Mouse (Mus musculus) G1E (cell line): Measurements from ENCODE around the gene Tubg2. TPM values are rescaled to one million over a fixed set of nuclear protein-coding genes. Genes with fewer than 3 reads are reported as not detected.

ENCODE experiments used
- ATAC-seq: 2 replicates; pipeline ENCODE4 v1.8.0; 2016; ENCODE audit warnings: mild to moderate bottlenecking; ENCODE audit not compliant: insufficient number of reproducible peaks, poor library complexity, low FRiP score, severe bottlenecking; ENCODE audit errors: extremely low read depth
- DNase-seq: peaks from one replicate; pipeline ENCODE4 v3.0.0; 2012; ENCODE audit warnings: low spot score
- H3K27me3 ChIP-seq: 2 replicates; pipeline ENCODE4 v1.6.1; 2012; ENCODE audit warnings: mild to moderate bottlenecking, low read length, inconsistent platforms; ENCODE audit not compliant: insufficient read depth
- H3K36me3 ChIP-seq: replicated peaks from 2 replicates; pipeline ENCODE3; 2012; ENCODE audit warnings: mild to moderate bottlenecking, inconsistent platforms
- H3K4me1 ChIP-seq: 2 replicates; pipeline ENCODE4 v1.6.1; 2012; ENCODE audit warnings: low read depth, low read length, inconsistent platforms, mixed read lengths; ENCODE audit not compliant: insufficient read depth
- H3K4me3 ChIP-seq: 2 replicates; pipeline ENCODE4 v1.5.1; 2012; ENCODE audit warnings: low read depth, mild to moderate bottlenecking, inconsistent platforms, low read length, moderate library complexity, mixed read lengths
- H3K9me3 ChIP-seq: replicated peaks from 2 replicates; pipeline ENCODE4 v1.6.1; 2012; ENCODE audit warnings: inconsistent platforms
- CTCF ChIP-seq: IDR thresholded peaks from 2 replicates; pipeline ENCODE4 v1.5.1; 2012; ENCODE audit warnings: low read depth, low read length, inconsistent platforms, mixed read lengths
- GATA1 ChIP-seq: IDR thresholded peaks from 2 replicates; pipeline ENCODE4 v1.6.1; 2012; ENCODE audit warnings: borderline replicate concordance, low read length, inconsistent platforms, mixed read lengths
- GATA2 ChIP-seq: IDR thresholded peaks from 2 replicates; pipeline ENCODE4 v1.6.1; 2012; ENCODE audit warnings: low read depth, low read length, inconsistent platforms, borderline replicate concordance
- POLR2AphosphoS5 ChIP-seq: IDR thresholded peaks from 2 replicates; pipeline ENCODE4 v1.6.1; 2012; ENCODE audit warnings: low read depth, low read length, inconsistent platforms; ENCODE audit not compliant: insufficient replicate concordance
- TAL1 ChIP-seq: conservative IDR thresholded peaks from 2 replicates; pipeline ENCODE4 v1.6.1; 2012; ENCODE audit warnings: low read depth, low read length, inconsistent platforms, mixed read lengths
- polyA plus RNA-seq: library from polyadenylated mRNA; stranded (reverse); fragments of >175 nt; gene quantifications from 2 replicates; pipeline ENCODE4 v1.2.3, GENCODE M21; 2012
- total RNA-seq, 2 experiments: library from RNA; stranded (forward) in 1 of 2; stranded (reverse) in 1 of 2; fragments of 200-1000 nt in 1 of 2; fragments of >200 nt in 1 of 2; fragmentation: Nextera tagmentation in 1 of 2; gene quantifications; 2 replicates each; pipeline ENCODE4 v1.2.3; 2014 to 2017

Tubg2 gene
- total RNA-seq (2014; fragmentation: Nextera tagmentation) (not detected in 2 replicates), total RNA-seq (2017) (not detected in 2 replicates), polyA plus RNA-seq (not detected in 2 replicates)

DNA sequence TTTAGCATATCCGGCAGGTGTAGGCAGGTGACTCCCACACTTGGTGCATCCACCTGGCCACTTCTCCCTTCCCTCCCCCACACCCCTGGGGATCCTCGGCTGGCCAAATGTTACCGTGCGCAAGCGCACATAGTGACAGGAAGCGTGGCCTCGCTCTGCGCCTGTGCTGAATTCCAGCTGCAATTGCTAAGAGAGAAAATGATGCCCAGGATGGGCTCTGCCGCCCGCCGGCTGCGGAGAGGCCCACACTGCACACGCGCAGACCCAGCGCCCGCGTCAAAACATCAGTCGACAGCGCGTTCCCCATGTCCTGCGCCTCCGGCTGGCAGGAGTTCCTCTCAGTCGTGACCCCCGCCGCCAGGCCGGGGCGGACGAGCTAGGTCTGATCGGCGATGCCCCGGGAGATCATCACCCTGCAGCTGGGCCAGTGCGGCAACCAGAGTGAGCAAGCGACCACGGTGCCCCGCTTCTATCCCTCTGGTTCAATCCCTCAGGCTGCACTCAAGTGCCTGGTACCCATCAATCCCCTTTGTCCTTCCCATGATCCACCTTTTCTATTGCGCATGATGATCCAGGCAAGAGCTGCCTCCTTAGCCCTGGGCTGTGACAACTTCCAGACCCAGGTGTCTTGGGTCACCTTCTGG lies at the start of gene Tubg2:
Gene Tubg2, plus strand, starts transcription at position 180 of the 644 bp plus-strand sequence.
- no peak for DNase-seq
- H3K4me1 ChIP-seq = no peaks in the 10 kb centered on the region
- no peaks in the 10 kb centered on the region for H3K36me3 ChIP-seq
- no peak for ATAC-seq
- no peak within 1 kb of the TSS for H3K4me3 ChIP-seq
- TF ChIP-seq GATA2 (no peak), TAL1 (no peak), CTCF (no peak), POLR2AphosphoS5 (no peak), GATA1 (no peak)
- no peaks in the 10 kb centered on the region for H3K9me3 ChIP-seq
- H3K27me3 ChIP-seq = peaks cover 31% of the 10 kb centered on the region

DNA sequence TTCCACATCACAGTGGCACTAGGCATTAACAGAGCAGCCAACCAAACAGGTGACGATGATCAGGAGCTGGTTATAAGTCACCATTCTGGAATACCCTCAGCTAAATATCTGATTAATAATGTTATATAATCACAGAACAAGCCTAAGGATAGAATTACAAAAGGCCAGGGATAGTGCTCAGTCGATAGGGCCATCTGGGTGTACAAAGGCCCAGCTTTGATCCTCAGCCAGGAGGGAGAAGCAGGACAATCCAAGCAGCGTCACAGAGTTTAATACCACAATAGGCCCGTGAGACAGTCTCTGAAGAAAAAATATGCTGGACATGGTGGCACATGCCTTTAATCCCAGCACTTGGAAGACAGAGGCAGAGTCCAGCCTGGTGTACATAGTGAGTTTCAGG lies 46.4 kb upstream of the Tubg2 start:
- DNase-seq (no peak), ATAC-seq (no peak)
- TF ChIP-seq GATA1 = no peak
- no peak for TF ChIP-seq TAL1
- TF ChIP-seq POLR2AphosphoS5 = no peak
- no peak for TF ChIP-seq CTCF
- no peak for TF ChIP-seq GATA2
- Histone ChIP-seq H3K4me3 (no peak overlapping the region), H3K36me3 (peaks cover 72% of the 10 kb centered on the region), H3K27me3 (no peaks in the 10 kb centered on the region), H3K4me1 (peaks cover 8% of the 10 kb centered on the region), H3K9me3 (peaks cover 3% of the 10 kb centered on the region; the same call in 1 of the 2 replicates)

DNA sequence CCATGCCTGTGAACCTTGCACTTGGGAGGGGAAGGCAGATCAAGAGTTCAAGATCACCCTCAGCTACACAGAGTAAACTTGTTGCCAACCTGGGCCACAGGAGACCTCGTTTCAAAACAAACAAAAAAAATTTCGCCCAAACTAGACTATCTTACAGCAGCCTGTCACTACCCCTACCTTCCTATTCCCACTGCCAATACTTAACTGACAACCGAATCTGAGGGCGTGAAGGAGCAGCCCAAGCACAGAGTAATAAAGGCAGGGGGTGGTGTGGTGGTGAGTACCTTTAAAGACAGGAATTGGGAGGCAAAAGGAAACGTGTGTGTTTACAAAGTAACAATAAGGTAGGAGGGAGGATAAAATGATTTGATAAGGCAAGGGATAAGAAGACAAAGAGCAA lies 45.0 kb upstream of the Tubg2 start:
- no peak for TF ChIP-seq GATA2
- TF ChIP-seq CTCF = no peak
- TF ChIP-seq GATA1 = no peak
- TF ChIP-seq POLR2AphosphoS5 = no peak
- no peak for TF ChIP-seq TAL1
- Histone ChIP-seq H3K4me3 (no peak overlapping the region), H3K27me3 (no peaks in the 10 kb centered on the region), H3K36me3 (peaks cover 71% of the 10 kb centered on the region), H3K4me1 (peaks cover 17% of the 10 kb centered on the region), H3K9me3 (peaks cover 3% of the 10 kb centered on the region; the same call in 1 of the 2 replicates)
- DNase-seq (no peak), ATAC-seq (no peak)

DNA sequence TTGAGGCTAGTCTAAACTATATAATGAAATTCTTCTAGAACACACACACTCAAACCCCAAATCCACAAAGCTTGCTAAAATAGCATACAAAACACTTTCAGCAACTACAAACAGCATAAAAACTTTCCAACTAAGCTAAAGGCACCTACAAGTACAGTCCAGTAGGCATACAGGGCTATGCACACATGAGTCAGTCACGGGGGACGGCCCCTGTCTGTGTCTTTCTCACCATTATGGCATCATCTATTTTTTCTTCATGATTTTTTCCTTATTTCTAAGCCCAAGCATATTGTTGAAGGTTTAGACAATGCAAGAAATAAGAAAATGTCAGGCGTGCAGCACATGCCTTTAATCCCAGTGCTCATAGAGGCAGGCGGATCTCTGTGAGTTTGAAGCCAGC lies 44.5 kb upstream of the Tubg2 start:
- H3K36me3 ChIP-seq = peaks cover 73% of the 10 kb centered on the region
- DNase-seq = no peak
- H3K27me3 ChIP-seq = no peaks in the 10 kb centered on the region
- H3K9me3 ChIP-seq = peaks cover 3% of the 10 kb centered on the region; the same call in 1 of the 2 replicates
- TF ChIP-seq POLR2AphosphoS5 = no peak
- no peak for TF ChIP-seq GATA2
- no peak for TF ChIP-seq TAL1
- no peak for TF ChIP-seq CTCF
- TF ChIP-seq GATA1 = no peak
- H3K4me3 ChIP-seq = no peak overlapping the region
- ATAC-seq = no peak
- peaks cover 21% of the 10 kb centered on the region for H3K4me1 ChIP-seq

DNA sequence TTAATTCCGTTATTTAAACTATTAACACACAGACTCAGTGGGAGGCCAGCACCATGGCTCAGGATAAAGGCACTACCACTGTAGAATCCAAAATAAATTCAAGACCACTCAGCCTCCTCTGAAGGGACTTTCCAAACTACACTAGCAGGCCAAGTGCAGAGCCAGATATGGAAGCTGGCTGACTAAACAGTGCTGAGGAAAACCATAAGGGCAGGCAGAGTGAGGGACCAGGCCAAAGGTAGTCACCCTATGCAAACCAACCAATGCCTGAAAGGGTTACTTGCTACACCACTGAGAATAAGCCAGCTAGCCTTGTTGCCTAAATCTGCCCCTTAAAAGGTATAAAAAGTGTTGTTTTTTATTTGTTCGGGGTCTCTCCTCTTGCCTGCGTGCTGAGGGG lies 43.5 kb upstream of the Tubg2 start:
- Histone ChIP-seq H3K36me3 (peaks cover 78% of the 10 kb centered on the region), H3K4me3 (no peak overlapping the region), H3K4me1 (peaks cover 28% of the 10 kb centered on the region), H3K9me3 (peaks cover 3% of the 10 kb centered on the region; the same call in 1 of the 2 replicates), H3K27me3 (no peaks in the 10 kb centered on the region)
- ATAC-seq (no peak), DNase-seq (no peak)
- no peak for TF ChIP-seq GATA2
- TF ChIP-seq GATA1 = no peak
- TF ChIP-seq POLR2AphosphoS5 = no peak
- TF ChIP-seq CTCF = no peak
- TF ChIP-seq TAL1 = no peak

DNA sequence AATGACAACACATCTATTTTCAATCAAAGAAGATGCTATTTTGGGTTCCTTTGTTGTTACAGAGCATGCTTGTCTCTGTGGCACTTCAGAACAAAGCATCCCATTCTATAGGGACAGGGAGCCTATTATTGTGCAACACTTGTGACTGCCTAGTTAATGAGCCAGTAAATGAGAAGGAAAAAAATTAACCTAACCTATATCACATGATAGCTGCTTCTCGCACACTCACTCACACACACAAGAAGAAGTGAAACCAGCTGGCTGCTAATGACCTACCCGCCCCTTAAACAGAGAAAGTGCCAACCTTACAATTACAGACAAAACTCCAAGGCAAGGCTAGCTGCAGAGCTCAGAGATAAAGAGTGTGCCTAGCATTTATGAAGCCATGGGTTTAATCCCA lies 40.1 kb upstream of the Tubg2 start:
- TF ChIP-seq GATA2 (no peak), CTCF (no peak), GATA1 (no peak), TAL1 (no peak), POLR2AphosphoS5 (no peak)
- H3K4me1 ChIP-seq = peaks cover 44% of the 10 kb centered on the region
- ATAC-seq (no peak), DNase-seq (no peak)
- peaks cover 3% of the 10 kb centered on the region; the same call in 1 of the 2 replicates for H3K9me3 ChIP-seq
- H3K4me3 ChIP-seq = no peak overlapping the region
- peaks cover 61% of the 10 kb centered on the region for H3K36me3 ChIP-seq
- H3K27me3 ChIP-seq = no peaks in the 10 kb centered on the region
